Mouse (Mus musculus): ENCODE data around the gene Tubgcp2.

Gene Tubgcp2

GRCm38 (mm10) chr7:139946032-139946431, 90.4 kb downstream of the Tubgcp2 start:
- no peak for DNase-seq (ENCODE audit: low spot score)
